Mouse (Mus musculus) megakaryocyte, embryonic 14.5 days (primary cell): ENCODE measurements around the gene Arl3.

Experiments used
- FLI1 ChIP-seq: IDR thresholded peaks from 2 replicates; pipeline ENCODE4 v1.6.1; 2012; ENCODE audit warnings: low read length, inconsistent platforms, mixed read lengths
- GATA1 ChIP-seq: IDR thresholded peaks from 3 replicates; pipeline ENCODE4 v1.6.1; 2012; ENCODE audit warnings: mixed read lengths, low read length, inconsistent platforms, borderline replicate concordance

DNA sequence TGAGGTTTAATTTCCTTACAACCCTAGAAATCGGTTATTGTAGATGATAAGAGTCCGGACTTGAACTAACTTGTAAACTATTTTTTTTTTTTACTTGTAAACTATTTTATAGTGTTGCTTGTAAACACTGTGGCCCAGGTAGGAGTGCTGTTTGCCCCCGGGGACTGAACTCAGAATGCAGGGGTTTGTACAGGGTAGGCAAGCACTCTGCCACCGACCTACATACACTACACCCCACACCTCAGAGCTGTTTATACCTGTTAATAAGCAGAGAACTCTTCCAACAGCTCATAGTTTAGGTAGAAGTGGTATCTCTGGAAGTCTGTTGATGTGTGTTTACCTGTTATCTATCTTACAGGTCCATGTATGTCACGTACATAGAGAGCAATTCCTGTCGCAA lies 992 bp upstream of the Arl3 start:
- TF ChIP-seq GATA1 (no peak), FLI1 (no peak)
